Mouse (Mus musculus) kidney, postnatal 0 days (tissue): ENCODE results near the gene 2310057M21Rik. TPM values are rescaled to one million over a fixed set of nuclear protein-coding genes. Genes with fewer than 3 reads are reported as not detected.

Experiments used
- ATAC-seq: fragments of 200-750 bp; cut with Nextera tagmentation; replicated peaks from 2 replicates; pipeline ENCODE4 v1.8.0; 2017; ENCODE audit warnings: low read depth, moderate number of reproducible peaks, moderate TSS enrichment, moderate library complexity; ENCODE audit not compliant: low FRiP score
- DNase-seq: peaks from one replicate; pipeline ENCODE4 v3.0.0-alpha.2; 2016; ENCODE audit warnings: low spot score
- H3K27ac ChIP-seq: fragments of 300-500 bp; sonication (generic); 2 replicates; pipeline ENCODE4 v1.5.1; 2014; ENCODE audit warnings: mild to moderate bottlenecking
- H3K27me3 ChIP-seq: fragments of 300-500 bp; sonication (generic); 2 replicates; pipeline ENCODE4 v1.6.1; 2014; ENCODE audit warnings: low read length, mixed read lengths; ENCODE audit not compliant: insufficient read depth
- H3K36me3 ChIP-seq: fragments of 300-500 bp; sonication (generic); 2 replicates; pipeline ENCODE4 v1.6.1; 2014; ENCODE audit warnings: low read length, mixed read lengths; ENCODE audit not compliant: insufficient read depth
- H3K4me1 ChIP-seq: fragments of 300-500 bp; sonication (generic); replicated peaks from 2 replicates; pipeline ENCODE4 v1.6.1; 2014; ENCODE audit warnings: antibody characterized with exemption, low read length, mixed read lengths; ENCODE audit not compliant: insufficient read depth
- H3K4me2 ChIP-seq: fragments of 300-500 bp; sonication (generic); 2 replicates; pipeline ENCODE4 v1.6.1; 2014; ENCODE audit warnings: mild to moderate bottlenecking, low read length, moderate library complexity, mixed read lengths
- H3K4me3 ChIP-seq: fragments of 300-500 bp; sonication (generic); replicated peaks from 2 replicates; pipeline ENCODE4 v1.5.1; 2014; ENCODE audit warnings: low read depth, low read length
- H3K9ac ChIP-seq: fragments of 300-500 bp; sonication (generic); 2 replicates; pipeline ENCODE4 v1.6.1; 2014; ENCODE audit warnings: low read depth, low read length
- H3K9me3 ChIP-seq: fragments of 300-500 bp; sonication (generic); replicated peaks from 2 replicates; pipeline ENCODE4 v1.6.1; 2016; ENCODE audit warnings: low read length, inconsistent platforms, mixed read lengths
- CTCF ChIP-seq: IDR thresholded peaks from 2 replicates; pipeline ENCODE4 v1.5.1; 2016; ENCODE audit warnings: antibody characterized with exemption, low read depth, mild to moderate bottlenecking, moderate library complexity
- WGBS: fragments of 180-500 bp; shearing (Covaris S2); extraction: QIAGEN DNeasy Blood & Tissue Kit; methylation state at CpG from one replicate; pipeline ENCODE4 v1.1.7; 2014; 5-methylcytosine and 5-hydroxymethylcytosine counted together
- polyA plus RNA-seq: library from polyadenylated mRNA; unstranded; fragments of >200 nt; fragmentation: Nextera tagmentation; extraction: Ambion mirVana; gene quantifications from 2 replicates; pipeline ENCODE4 v1.2.1, GENCODE M21; 2015

Gene 2310057M21Rik
- polyA plus RNA-seq, 1 experiment from 2014 or later = 15.0 TPM

DNA sequence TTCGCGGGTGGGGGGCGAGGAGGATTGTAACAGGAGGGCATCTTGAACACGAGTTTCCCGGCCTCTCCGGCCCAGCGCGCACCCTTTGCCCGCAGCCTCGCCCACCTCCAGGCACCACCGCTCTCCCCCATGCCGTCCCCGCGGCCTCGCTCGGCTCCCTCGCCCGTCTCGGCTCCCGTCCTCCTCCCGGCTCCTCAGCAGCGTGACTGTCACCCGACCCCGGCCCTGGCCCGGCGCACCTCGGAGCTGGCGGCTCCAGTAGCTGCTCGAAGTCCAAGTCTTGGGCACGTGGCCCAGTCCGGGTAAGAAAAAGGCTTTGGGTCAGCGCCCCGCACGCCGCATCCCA lies 317 bp downstream of the 2310057M21Rik start:
- DNase-seq = no peak
- H3K9me3 ChIP-seq = no peaks in the 10 kb centered on the region
- H3K4me2 ChIP-seq = peak overlapping the region; percentile 91
- under 1% methylated on average over 35 of the region's 35 CpGs for WGBS
- no peak for TF ChIP-seq CTCF
- peak; percentile 87 for ATAC-seq
- peaks cover 11% of the 10 kb centered on the region; the same call in 1 of the 2 replicates for H3K36me3 ChIP-seq
- no peaks in the 10 kb centered on the region for H3K27me3 ChIP-seq
- H3K9ac ChIP-seq = peak overlapping the region; percentile 91
- H3K27ac ChIP-seq = peak overlapping the region; percentile 93
- H3K4me1 ChIP-seq = 0 out of 2 replicates have a peak, but pooled peaks cover 3% of the 10 kb centered on the region
- peak overlapping the region; percentile 80 for H3K4me3 ChIP-seq

DNA sequence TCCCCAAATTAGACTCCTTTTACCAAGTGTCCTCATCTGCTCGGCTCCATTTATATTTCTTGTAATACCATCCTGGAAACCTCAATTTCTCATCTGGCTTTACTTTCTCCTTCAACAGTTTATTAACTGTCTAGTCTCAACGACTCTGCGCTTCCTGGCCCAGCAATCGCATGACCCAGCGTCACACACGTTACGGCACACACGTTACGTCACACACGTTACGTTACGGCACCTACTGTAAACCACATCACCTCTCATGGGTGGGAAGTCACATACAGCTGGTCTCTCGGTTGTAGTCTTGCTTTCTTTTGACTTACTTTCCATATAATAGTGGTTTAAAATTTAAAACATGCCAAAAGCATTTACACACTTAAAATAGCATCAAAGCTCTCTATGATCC lies 6.5 kb downstream of the 2310057M21Rik start:
- TF ChIP-seq CTCF = no peak
- WGBS = 96% methylated on average over 13 of the region's 13 CpGs
- no peak for DNase-seq
- peaks cover 41% of the 10 kb centered on the region for H3K36me3 ChIP-seq
- no peak overlapping the region for H3K9ac ChIP-seq
- no peak overlapping the region for H3K27ac ChIP-seq
- no peaks in the 10 kb centered on the region for H3K4me1 ChIP-seq
- H3K4me2 ChIP-seq = no peak overlapping the region
- no peak overlapping the region for H3K4me3 ChIP-seq
- H3K27me3 ChIP-seq = no peaks in the 10 kb centered on the region
- ATAC-seq = no peak
- no peaks in the 10 kb centered on the region for H3K9me3 ChIP-seq

DNA sequence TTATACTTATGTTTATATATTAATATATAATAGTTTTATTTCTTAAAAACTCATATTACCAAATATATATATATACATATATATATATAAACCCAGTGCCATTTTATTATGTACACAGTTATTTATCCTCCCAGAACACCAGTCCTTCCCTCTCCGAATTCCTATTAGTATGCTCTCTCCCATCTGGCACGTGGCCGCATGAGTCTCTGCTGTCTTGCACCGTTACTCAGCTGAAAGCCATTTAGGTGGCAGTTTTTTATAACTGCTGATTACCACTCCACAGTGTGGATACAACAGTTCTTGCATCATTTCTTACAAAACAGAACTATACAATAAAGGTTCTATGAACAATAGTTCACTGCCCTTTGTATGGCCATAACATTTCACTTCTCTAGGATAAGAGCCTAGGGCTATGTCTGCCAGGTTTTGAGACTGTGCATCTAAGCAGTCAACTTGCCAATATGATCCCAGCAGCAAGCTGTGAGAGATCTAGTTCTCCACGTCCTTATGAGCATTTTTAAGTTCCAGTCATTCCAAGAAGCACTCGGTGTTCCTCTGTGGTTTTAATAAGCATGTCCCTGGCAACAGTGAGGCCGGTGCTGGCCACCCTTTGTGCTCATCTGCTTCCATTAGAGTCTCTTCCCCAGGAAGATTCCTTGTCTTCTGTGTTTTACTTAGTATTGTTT lies 16.6 kb downstream of the 2310057M21Rik start:
- WGBS = 85% methylated on average over 7 of the region's 7 CpGs
- ATAC-seq (no peak), DNase-seq (no peak)
- no peak overlapping the region for H3K27ac ChIP-seq
- no peaks in the 10 kb centered on the region for H3K9me3 ChIP-seq
- no peaks in the 10 kb centered on the region for H3K4me1 ChIP-seq
- H3K36me3 ChIP-seq = peaks cover 18% of the 10 kb centered on the region; the same call in 1 of the 2 replicates
- H3K9ac ChIP-seq = no peak overlapping the region
- H3K4me3 ChIP-seq = no peak overlapping the region
- no peaks in the 10 kb centered on the region for H3K27me3 ChIP-seq
- no peak for TF ChIP-seq CTCF
- no peak overlapping the region for H3K4me2 ChIP-seq

DNA sequence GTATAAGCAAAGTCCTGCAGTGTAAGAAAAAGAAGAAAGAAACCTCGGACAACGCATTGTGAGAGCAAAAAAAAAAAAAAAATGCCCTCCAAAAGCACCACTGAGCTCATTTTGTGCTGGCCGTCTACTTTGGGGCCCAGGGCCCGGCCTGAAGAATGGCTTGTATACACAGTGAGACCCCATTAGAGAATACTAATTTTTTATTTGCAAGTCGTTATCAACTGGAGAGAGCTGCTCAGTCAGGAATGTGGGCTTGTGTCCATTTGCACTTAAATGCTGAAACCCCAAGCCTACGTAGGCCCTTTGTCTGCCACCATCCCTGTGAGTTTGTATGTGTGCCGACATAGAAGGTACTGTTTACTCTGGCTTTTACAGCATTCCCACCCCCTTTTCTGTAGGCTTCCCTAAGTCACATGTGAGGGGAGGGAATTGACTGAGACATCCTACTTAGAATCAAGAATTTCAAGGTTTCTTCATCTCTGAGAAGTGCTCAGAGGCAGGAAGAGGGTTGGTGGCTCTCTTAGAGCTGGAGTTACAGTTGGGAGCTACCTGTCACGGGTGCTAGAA lies 25.0 kb downstream of the 2310057M21Rik start:
- TF ChIP-seq CTCF = no peak
- no peak for ATAC-seq
- H3K4me2 ChIP-seq = no peak overlapping the region
- peaks cover 8% of the 10 kb centered on the region; the same call in 1 of the 2 replicates for H3K36me3 ChIP-seq
- no peak overlapping the region for H3K27ac ChIP-seq
- no peak overlapping the region for H3K4me3 ChIP-seq
- no peak overlapping the region for H3K9ac ChIP-seq
- no peaks in the 10 kb centered on the region for H3K9me3 ChIP-seq
- WGBS = 68% methylated on average over 8 of the region's 8 CpGs
- DNase-seq = no peak
- no peaks in the 10 kb centered on the region for H3K27me3 ChIP-seq
- H3K4me1 ChIP-seq = no peaks in the 10 kb centered on the region

DNA sequence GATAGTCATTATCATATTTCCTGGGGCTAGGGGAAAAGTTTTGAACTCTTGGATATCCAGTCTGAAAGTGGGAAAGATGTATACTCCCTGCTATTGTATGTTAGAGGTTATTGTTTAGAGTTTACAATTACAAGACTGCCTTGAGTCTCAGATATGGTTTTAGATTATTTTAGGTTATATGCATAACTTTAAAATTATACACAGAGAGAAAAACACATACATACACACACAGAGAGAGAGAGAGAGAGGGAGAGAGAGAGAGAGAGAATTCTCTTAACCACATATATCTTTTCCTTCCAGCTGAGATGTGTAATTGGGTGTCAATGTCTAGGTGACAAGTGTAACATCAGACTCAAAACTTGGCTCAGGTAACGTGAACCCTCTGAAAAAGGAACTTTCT lies 29.0 kb downstream of the 2310057M21Rik start, which contains the start of gene Fam24a:
TSS of gene Fam24a (plus strand) at position 301 of the 400 bp plus-strand sequence.
- no peaks in the 10 kb centered on the region for H3K27me3 ChIP-seq
- H3K36me3 ChIP-seq = no peaks in the 10 kb centered on the region
- H3K9me3 ChIP-seq = no peaks in the 10 kb centered on the region
- no peak within 1 kb of the TSS for H3K4me2 ChIP-seq
- DNase-seq (no peak), ATAC-seq (no peak)
- H3K9ac ChIP-seq = no peak within 1 kb of the TSS
- 24% methylated on average over 1 of the region's 1 CpGs for WGBS
- no peak within 1 kb of the TSS for H3K27ac ChIP-seq
- no peak for TF ChIP-seq CTCF
- no peak within 1 kb of the TSS for H3K4me3 ChIP-seq
- no peaks in the 10 kb centered on the region for H3K4me1 ChIP-seq

DNA sequence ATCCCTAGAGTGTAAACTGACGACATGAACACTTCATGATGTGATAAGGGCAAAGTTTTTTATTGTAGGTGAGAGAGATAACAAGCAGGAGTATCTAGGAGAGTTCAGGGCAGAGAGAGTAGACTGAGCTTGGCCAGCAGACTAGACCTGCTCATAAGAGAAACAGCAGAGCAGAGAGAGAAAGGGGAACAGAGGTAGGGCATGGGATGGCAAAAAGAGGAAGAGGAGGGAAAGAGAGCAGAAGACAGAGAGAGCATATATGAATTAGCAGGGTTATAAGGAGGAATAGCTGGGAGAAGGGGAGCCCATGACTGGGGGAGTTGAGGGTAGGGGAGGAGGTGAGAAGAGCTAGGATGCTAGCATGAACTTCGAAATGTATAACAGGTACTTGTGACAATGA lies 30.9 kb downstream of the 2310057M21Rik start:
- no peaks in the 10 kb centered on the region for H3K4me1 ChIP-seq
- no peaks in the 10 kb centered on the region for H3K36me3 ChIP-seq
- 64% methylated on average over 2 of the region's 2 CpGs for WGBS
- no peak for TF ChIP-seq CTCF
- H3K4me2 ChIP-seq = no peak overlapping the region
- no peak overlapping the region for H3K9ac ChIP-seq
- no peaks in the 10 kb centered on the region for H3K9me3 ChIP-seq
- no peak overlapping the region for H3K4me3 ChIP-seq
- DNase-seq = no peak
- no peak for ATAC-seq
- no peaks in the 10 kb centered on the region for H3K27me3 ChIP-seq
- H3K27ac ChIP-seq = no peak overlapping the region
